Mouse (Mus musculus) kidney, postnatal 0 days (tissue): ENCODE measurements around the gene Ip6k1. TPM values are rescaled to one million over a fixed set of nuclear protein-coding genes. Genes with fewer than 3 reads are reported as not detected.
A peak's percentile ranks its signal among the peaks of the same experiment; 100 is the strongest.

Experiments
- ATAC-seq: fragments of 200-750 bp; cut with Nextera tagmentation; replicated peaks from 2 replicates; pipeline ENCODE4 v1.8.0; 2017; ENCODE audit warnings: low read depth, moderate number of reproducible peaks, moderate TSS enrichment, moderate library complexity; ENCODE audit not compliant: low FRiP score
- DNase-seq: peaks from one replicate; pipeline ENCODE4 v3.0.0-alpha.2; 2016; ENCODE audit warnings: low spot score
- H3K27ac ChIP-seq: fragments of 300-500 bp; sonication (generic); 2 replicates; pipeline ENCODE4 v1.5.1; 2014; ENCODE audit warnings: mild to moderate bottlenecking
- H3K27me3 ChIP-seq: fragments of 300-500 bp; sonication (generic); 2 replicates; pipeline ENCODE4 v1.6.1; 2014; ENCODE audit warnings: low read length, mixed read lengths; ENCODE audit not compliant: insufficient read depth
- H3K36me3 ChIP-seq: fragments of 300-500 bp; sonication (generic); 2 replicates; pipeline ENCODE4 v1.6.1; 2014; ENCODE audit warnings: low read length, mixed read lengths; ENCODE audit not compliant: insufficient read depth
- H3K4me1 ChIP-seq: fragments of 300-500 bp; sonication (generic); replicated peaks from 2 replicates; pipeline ENCODE4 v1.6.1; 2014; ENCODE audit warnings: antibody characterized with exemption, low read length, mixed read lengths; ENCODE audit not compliant: insufficient read depth
- H3K4me2 ChIP-seq: fragments of 300-500 bp; sonication (generic); 2 replicates; pipeline ENCODE4 v1.6.1; 2014; ENCODE audit warnings: mild to moderate bottlenecking, low read length, moderate library complexity, mixed read lengths
- H3K4me3 ChIP-seq: fragments of 300-500 bp; sonication (generic); replicated peaks from 2 replicates; pipeline ENCODE4 v1.5.1; 2014; ENCODE audit warnings: low read depth, low read length
- H3K9ac ChIP-seq: fragments of 300-500 bp; sonication (generic); 2 replicates; pipeline ENCODE4 v1.6.1; 2014; ENCODE audit warnings: low read depth, low read length
- H3K9me3 ChIP-seq: fragments of 300-500 bp; sonication (generic); replicated peaks from 2 replicates; pipeline ENCODE4 v1.6.1; 2016; ENCODE audit warnings: low read length, inconsistent platforms, mixed read lengths
- CTCF ChIP-seq: IDR thresholded peaks from 2 replicates; pipeline ENCODE4 v1.5.1; 2016; ENCODE audit warnings: antibody characterized with exemption, low read depth, mild to moderate bottlenecking, moderate library complexity
- WGBS: fragments of 180-500 bp; shearing (Covaris S2); extraction: QIAGEN DNeasy Blood & Tissue Kit; methylation state at CpG from one replicate; pipeline ENCODE4 v1.1.7; 2014; 5-methylcytosine and 5-hydroxymethylcytosine counted together
- polyA plus RNA-seq: library from polyadenylated mRNA; unstranded; fragments of >200 nt; fragmentation: Nextera tagmentation; extraction: Ambion mirVana; gene quantifications from 2 replicates; pipeline ENCODE4 v1.2.1, GENCODE M21; 2015

Gene Ip6k1
- polyA plus RNA-seq, 1 experiment from 2014 or later: 46.9 TPM

DNA sequence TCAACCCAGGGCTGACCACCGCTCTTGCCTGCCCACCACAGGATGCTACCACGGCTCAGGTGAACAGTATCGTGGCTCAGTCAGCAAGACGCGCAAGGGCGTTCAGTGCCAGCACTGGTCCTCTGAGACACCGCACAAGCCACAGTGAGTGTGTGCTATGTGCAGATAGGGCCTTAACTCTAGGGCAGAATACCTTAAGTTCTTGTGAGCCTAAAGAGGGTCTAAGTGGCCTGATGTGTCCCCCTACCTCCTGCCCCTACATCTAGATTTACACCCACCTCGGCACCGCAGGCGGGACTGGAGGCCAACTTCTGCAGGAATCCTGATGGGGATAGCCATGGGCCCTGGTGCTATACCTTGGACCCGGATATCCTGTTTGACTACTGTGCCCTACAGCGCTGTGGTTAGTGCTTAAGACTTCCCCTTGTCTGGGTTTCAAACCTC, 80.7 kb downstream of the Ip6k1 start, which contains the start of gene Rnf123:
Gene Rnf123, minus strand, starts transcription at position 359 of the 444 bp plus-strand sequence.
- DNase-seq (no peak), ATAC-seq (no peak)
- Histone ChIP-seq H3K36me3 (peaks cover 28% of the 10 kb centered on the region), H3K4me1 (0 out of 2 replicates have a peak, but pooled peaks cover 7% of the 10 kb centered on the region), H3K27ac (no peak within 1 kb of the TSS), H3K4me3 (no peak within 1 kb of the TSS; the same call in 1 of the 2 replicates), H3K9me3 (no peaks in the 10 kb centered on the region), H3K27me3 (no peaks in the 10 kb centered on the region), H3K4me2 (peak within 1 kb of the TSS; percentile 32), H3K9ac (no peak within 1 kb of the TSS)
- WGBS: 24% methylated on average over 12 of the region's 12 CpGs
- no peak for TF ChIP-seq CTCF

DNA sequence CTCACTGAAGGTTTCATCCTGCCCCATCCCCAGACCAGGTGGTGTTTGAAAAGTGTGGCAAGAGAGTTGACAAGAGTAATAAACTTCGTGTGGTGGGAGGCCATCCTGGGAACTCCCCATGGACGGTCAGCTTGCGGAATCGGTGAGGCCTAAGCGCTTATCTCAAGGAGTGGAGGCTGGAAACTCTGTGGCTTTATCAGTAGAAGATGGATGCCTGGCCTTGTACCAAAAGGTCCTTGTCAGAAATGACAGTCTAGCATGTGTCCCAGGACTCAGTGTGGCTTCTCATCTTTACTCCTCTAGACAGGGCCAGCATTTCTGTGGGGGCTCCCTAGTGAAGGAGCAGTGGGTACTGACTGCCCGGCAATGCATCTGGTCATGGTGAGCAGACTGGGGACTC, 81.3 kb downstream of the Ip6k1 start:
- Histone ChIP-seq H3K4me3 (no peak overlapping the region), H3K9me3 (no peaks in the 10 kb centered on the region), H3K27ac (no peak overlapping the region), H3K27me3 (no peaks in the 10 kb centered on the region), H3K4me1 (0 out of 2 replicates have a peak, but pooled peaks cover 2% of the 10 kb centered on the region), H3K36me3 (peaks cover 29% of the 10 kb centered on the region), H3K4me2 (no peak overlapping the region), H3K9ac (no peak overlapping the region)
- DNase-seq: no peak
- TF ChIP-seq CTCF: no peak
- 73% methylated on average over 6 of the region's 6 CpGs for WGBS
- no peak for ATAC-seq

DNA sequence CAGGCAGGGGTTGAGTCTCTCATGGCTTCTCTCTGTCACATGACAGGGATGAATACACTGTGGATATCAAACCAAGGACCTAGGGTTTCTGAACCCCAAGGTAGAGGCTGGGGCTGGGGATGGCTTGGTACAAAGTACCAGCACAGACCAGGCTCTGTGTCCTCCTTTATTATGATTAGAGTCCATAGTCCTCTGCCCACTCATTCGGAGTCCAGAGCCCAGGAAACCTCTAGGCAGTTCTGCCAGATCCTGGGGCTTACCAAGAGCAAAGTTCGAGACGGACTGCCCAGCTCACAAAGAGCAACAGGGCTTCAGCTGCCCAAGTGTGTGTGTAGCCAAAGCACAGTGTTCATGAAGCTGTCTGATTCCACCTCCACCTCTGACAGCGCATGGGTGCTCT, 83.0 kb downstream of the Ip6k1 start:
- Histone ChIP-seq H3K9ac (no peak overlapping the region), H3K27me3 (no peaks in the 10 kb centered on the region), H3K27ac (no peak overlapping the region), H3K4me3 (no peak overlapping the region), H3K4me1 (no peaks in the 10 kb centered on the region), H3K9me3 (no peaks in the 10 kb centered on the region), H3K4me2 (no peak overlapping the region), H3K36me3 (peaks cover 45% of the 10 kb centered on the region)
- 87% methylated on average over 4 of the region's 4 CpGs for WGBS
- no peak for ATAC-seq
- no peak for DNase-seq
- no peak for TF ChIP-seq CTCF

DNA sequence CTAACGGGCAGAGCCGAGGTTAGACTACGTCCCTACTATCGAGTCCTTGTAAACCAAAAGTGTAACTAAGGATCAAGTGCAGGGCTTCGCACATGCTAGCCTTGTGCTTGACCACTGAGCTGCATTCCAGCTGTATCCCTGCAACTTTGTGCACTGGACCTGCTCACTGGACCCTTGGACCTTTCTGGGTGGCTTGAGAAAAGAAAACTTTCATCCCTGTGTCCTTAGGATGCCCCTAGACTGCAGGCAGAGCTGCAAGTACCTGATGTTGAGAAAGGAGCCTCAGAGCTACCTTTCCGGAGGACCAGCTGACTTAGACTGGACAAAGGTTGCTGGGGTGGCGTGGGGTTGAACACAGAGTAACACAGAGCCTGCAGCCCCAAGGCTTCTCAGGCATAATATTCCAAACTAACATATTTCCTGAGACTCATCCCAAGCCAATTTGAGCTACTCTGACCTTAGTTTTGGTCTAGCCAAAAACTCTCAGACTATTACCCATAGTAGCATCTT, 88.4 kb downstream of the Ip6k1 start:
- no peaks in the 10 kb centered on the region for H3K9me3 ChIP-seq
- H3K4me3 ChIP-seq: no peak overlapping the region
- WGBS: 89% methylated on average over 7 of the region's 7 CpGs
- peaks cover 54% of the 10 kb centered on the region for H3K36me3 ChIP-seq
- H3K9ac ChIP-seq: no peak overlapping the region
- H3K4me1 ChIP-seq: peaks cover 3% of the 10 kb centered on the region; the same call in 1 of the 2 replicates
- no peaks in the 10 kb centered on the region for H3K27me3 ChIP-seq
- ATAC-seq (peak; percentile 27; the same call in 1 of the 2 replicates), DNase-seq (no peak)
- TF ChIP-seq CTCF: no peak
- H3K4me2 ChIP-seq: no peak overlapping the region
- H3K27ac ChIP-seq: no peak overlapping the region

DNA sequence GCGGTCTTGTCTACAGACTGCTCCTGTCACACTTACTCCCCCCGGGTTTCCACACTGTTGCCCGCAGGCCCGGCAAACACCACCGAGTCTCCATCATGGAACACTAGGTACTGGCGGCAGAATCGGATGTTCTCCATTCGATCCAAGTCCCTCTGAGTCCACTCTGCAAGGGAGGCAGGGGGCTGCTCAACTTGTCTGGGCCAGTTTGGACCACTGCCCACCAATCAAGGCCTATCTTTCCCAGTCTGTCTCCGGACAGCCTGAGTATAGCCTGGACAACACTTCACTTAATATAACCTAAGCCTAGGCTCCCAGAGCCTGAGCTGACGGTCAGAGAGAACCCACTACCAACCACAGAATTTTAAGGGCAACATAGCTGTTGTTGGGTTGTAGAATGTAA, 91.3 kb downstream of the Ip6k1 start:
- 54% methylated on average over 10 of the region's 10 CpGs for WGBS
- Histone ChIP-seq H3K4me2 (peak overlapping the region; percentile 99), H3K27me3 (no peaks in the 10 kb centered on the region), H3K4me3 (peak overlapping the region; percentile 71), H3K9me3 (no peaks in the 10 kb centered on the region), H3K27ac (peak overlapping the region; percentile 80; the same call in 1 of the 2 replicates), H3K9ac (peak overlapping the region; percentile 77), H3K4me1 (peaks cover 5% of the 10 kb centered on the region), H3K36me3 (peaks cover 34% of the 10 kb centered on the region)
- no peak for TF ChIP-seq CTCF
- no peak for ATAC-seq
- no peak for DNase-seq

DNA sequence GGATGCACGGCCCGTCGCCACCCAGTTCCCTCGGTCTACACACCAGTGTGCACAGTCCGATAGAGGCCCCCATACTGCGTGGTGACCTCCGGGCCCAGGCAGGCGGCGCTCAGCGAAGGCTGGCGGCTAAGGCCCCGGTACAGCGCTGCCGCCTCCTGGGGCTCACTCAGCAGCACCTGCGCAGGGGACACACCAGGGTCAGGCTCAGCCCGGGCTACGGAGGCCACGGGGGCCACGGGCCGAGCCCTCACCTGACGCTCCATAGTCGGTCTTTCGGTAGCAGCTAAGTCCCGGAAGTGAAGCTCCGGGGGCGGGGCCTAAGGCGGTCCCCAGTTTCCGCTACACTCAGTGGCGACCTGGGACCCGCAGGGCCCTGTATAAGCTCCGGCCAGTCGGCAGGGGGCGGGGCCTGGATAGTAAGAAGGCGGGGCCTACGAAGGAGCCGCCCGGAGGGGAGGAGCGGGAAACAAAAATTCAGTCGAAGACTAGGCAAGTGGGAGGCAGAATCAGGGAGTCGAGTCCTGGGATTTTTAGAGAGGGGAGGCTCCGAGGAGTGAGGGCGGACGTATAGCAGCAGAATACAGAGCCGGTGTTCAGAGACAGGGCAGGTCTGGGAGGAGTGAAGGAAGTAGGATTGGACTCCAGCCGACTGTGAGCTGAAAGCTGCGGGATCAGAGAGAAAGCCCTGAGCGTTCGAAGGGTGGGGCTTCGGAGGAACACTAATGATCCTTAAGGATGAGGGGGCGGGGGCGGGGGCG, 92.1 kb downstream of the Ip6k1 start, which contains the start of gene Apeh:
Gene Apeh, minus strand, starts transcription at position 423 of the 758 bp plus-strand sequence.
- WGBS: under 1% methylated on average over 52 of the region's 52 CpGs
- DNase-seq (peak; percentile 98), ATAC-seq (peak; percentile 93)
- TF ChIP-seq CTCF: peak; percentile 34; the same call in 1 of the 2 replicates
- peak within 1 kb of the TSS; percentile 99 for H3K4me2 ChIP-seq
- peak within 1 kb of the TSS; percentile 71 for H3K4me3 ChIP-seq
- peak within 1 kb of the TSS; percentile 77 for H3K9ac ChIP-seq
- H3K27me3 ChIP-seq: no peaks in the 10 kb centered on the region
- peaks cover 27% of the 10 kb centered on the region for H3K36me3 ChIP-seq
- peaks cover 7% of the 10 kb centered on the region for H3K4me1 ChIP-seq
- H3K9me3 ChIP-seq: no peaks in the 10 kb centered on the region
- H3K27ac ChIP-seq: peak within 1 kb of the TSS; percentile 80
